Mouse (Mus musculus): Measurements from ENCODE around the gene Mup4. TPM values are rescaled to one million over a fixed set of nuclear protein-coding genes. Genes with fewer than 3 reads are reported as not detected.

Mup4 gene
- polyA plus RNA-seq, 2 experiments = not detected

- Histone ChIP-seq H3K27ac (no peak overlapping the region), H3K9me3 (ENCODE audit: control insufficient read depth, low read length) (no peaks in the 10 kb centered on the region), H3K4me1 (replicated peaks; ENCODE audit: control insufficient read depth in 2 of 2, insufficient read depth in 2 of 2, low read length in 1 of 2) (no peaks in the 10 kb centered on the region), H3K4me3 (ENCODE audit: insufficient read depth in 1 of 2, low read depth in 2 of 2, low read length in 2 of 2) (no peak overlapping the region), H3K9ac (replicated peaks) (no peak overlapping the region), H3K36me3 (replicated peaks; ENCODE audit: control insufficient read depth, insufficient read depth, low read depth) (no peaks in the 10 kb centered on the region), H3K27me3 (ENCODE audit: control insufficient read depth, insufficient read depth, low read length) (peaks cover 3% of the 10 kb centered on the region), H3K4me2 (ENCODE audit: low read depth) (no peak overlapping the region)
- ATAC-seq (ENCODE audit: insufficient read depth) (no peak), DNase-seq (ENCODE audit: low read depth in 3 of 3, low spot score in 3 of 3) (no peak)
- WGBS (ENCODE audit: insufficient replicate concordance) = 75% methylated on average over 2 of the region's 2 CpGs
- TF ChIP-seq CTCF (IDR thresholded peaks at IDR 0.05; ENCODE audit: low read depth) (no peak), EP300 (IDR thresholded peaks at IDR 0.05; ENCODE audit: low read depth) (no peak)
These were observed 51.7 kb downstream of the Mup4 start for GRCm38 (mm10) chr4:59908785-59909184.

GRCm38 (mm10) chr4:59907657-59908230, 52.8 kb downstream of the Mup4 start:
- Histone ChIP-seq H3K9ac (replicated peaks) (no peak overlapping the region), H3K4me3 (ENCODE audit: insufficient read depth in 1 of 2, low read depth in 2 of 2, low read length in 2 of 2) (no peak overlapping the region), H3K9me3 (ENCODE audit: control insufficient read depth, low read length) (no peaks in the 10 kb centered on the region), H3K4me2 (ENCODE audit: low read depth) (no peak overlapping the region), H3K36me3 (replicated peaks; ENCODE audit: control insufficient read depth, insufficient read depth, low read depth) (no peaks in the 10 kb centered on the region), H3K27ac (no peak overlapping the region), H3K4me1 (replicated peaks; ENCODE audit: control insufficient read depth in 2 of 2, insufficient read depth in 2 of 2, low read length in 1 of 2) (no peaks in the 10 kb centered on the region), H3K27me3 (ENCODE audit: control insufficient read depth, insufficient read depth, low read length) (no peaks in the 10 kb centered on the region)
- TF ChIP-seq EP300 (IDR thresholded peaks at IDR 0.05; ENCODE audit: low read depth) (no peak), CTCF (IDR thresholded peaks at IDR 0.05; ENCODE audit: low read depth) (no peak)
- no peak for ATAC-seq (ENCODE audit: insufficient read depth)
- 50% methylated on average over 10 of the region's 10 CpGs for WGBS (ENCODE audit: insufficient replicate concordance)
- DNase-seq (ENCODE audit: low read depth in 3 of 3, low spot score in 3 of 3) = no peak

- no peak overlapping the region for H3K4me2 ChIP-seq (ENCODE audit: low read depth)
- H3K4me1 ChIP-seq (replicated peaks; ENCODE audit: control insufficient read depth in 2 of 2, insufficient read depth in 2 of 2, low read length in 1 of 2) = no peaks in the 10 kb centered on the region
- DNase-seq (ENCODE audit: low read depth in 3 of 3, low spot score in 3 of 3) (no peak), ATAC-seq (ENCODE audit: insufficient read depth) (no peak)
- WGBS (ENCODE audit: insufficient replicate concordance) = 56% methylated on average over 6 of the region's 6 CpGs
- H3K4me3 ChIP-seq (ENCODE audit: insufficient read depth in 1 of 2, low read depth in 2 of 2, low read length in 2 of 2) = no peak overlapping the region
- H3K9ac ChIP-seq (replicated peaks) = no peak overlapping the region
- no peaks in the 10 kb centered on the region for H3K27me3 ChIP-seq (ENCODE audit: control insufficient read depth, insufficient read depth, low read length)
- no peaks in the 10 kb centered on the region for H3K36me3 ChIP-seq (replicated peaks; ENCODE audit: control insufficient read depth, insufficient read depth, low read depth)
- no peak overlapping the region for H3K27ac ChIP-seq
- H3K9me3 ChIP-seq (ENCODE audit: control insufficient read depth, low read length) = no peaks in the 10 kb centered on the region
- no peak for TF ChIP-seq CTCF (IDR thresholded peaks at IDR 0.05; ENCODE audit: low read depth)
- no peak for TF ChIP-seq EP300 (IDR thresholded peaks at IDR 0.05; ENCODE audit: low read depth)
These were observed 53.4 kb downstream of the Mup4 start for GRCm38 (mm10) chr4:59907092-59907491.

Other genes starting within 250 kb of the Mup4 start
- gene Inip, start 159.1 kb downstream of the Mup4 start, polyA plus RNA-seq (2012; rRNA removed) = 4.9 and 8.1 TPM in 2 replicates
- gene Inip, start 159.1 kb downstream of the Mup4 start, polyA plus RNA-seq (2014; fragmentation: Nextera tagmentation; extraction: Ambion mirVana) = 16.7 and 17.0 TPM in 2 replicates
- 1.2 and 1.6 TPM in 2 replicates for gene Snx30, start 154.9 kb downstream of the Mup4 start, polyA plus RNA-seq (2012; rRNA removed)
- 2.2 and 2.5 TPM in 2 replicates for gene Snx30, start 154.9 kb downstream of the Mup4 start, polyA plus RNA-seq (2014; fragmentation: Nextera tagmentation; extraction: Ambion mirVana)
- gene Slc46a2, start 45.7 kb downstream of the Mup4 start, polyA plus RNA-seq (2012; rRNA removed) = not detected in 2 replicates
- gene Slc46a2, start 45.7 kb downstream of the Mup4 start, polyA plus RNA-seq (2014; fragmentation: Nextera tagmentation; extraction: Ambion mirVana) = not detected in 2 replicates
- gene Mup6, start 3.6 kb upstream of the Mup4 start, polyA plus RNA-seq (2012; rRNA removed) = not detected in 2 replicates
- not detected in 2 replicates for gene Mup6, start 3.6 kb upstream of the Mup4 start, polyA plus RNA-seq (2014; fragmentation: Nextera tagmentation; extraction: Ambion mirVana)
- not detected in 2 replicates for gene Mup7, start 109.8 kb upstream of the Mup4 start, polyA plus RNA-seq (2012; rRNA removed)
- gene Mup7, start 109.8 kb upstream of the Mup4 start, polyA plus RNA-seq (2014; fragmentation: Nextera tagmentation; extraction: Ambion mirVana) = not detected in 2 replicates
- not detected in 2 replicates for gene Mup2, start 193.6 kb upstream of the Mup4 start, polyA plus RNA-seq (2012; rRNA removed)
- not detected in 2 replicates for gene Mup2, start 193.6 kb upstream of the Mup4 start, polyA plus RNA-seq (2014; fragmentation: Nextera tagmentation; extraction: Ambion mirVana)

Measured in liver, embryonic 14.5 days (tissue).